Mouse (Mus musculus) embryonic facial prominence, embryonic 15.5 days (tissue): ENCODE measurements around the gene Tnr. TPM values are rescaled to one million over a fixed set of nuclear protein-coding genes. Genes with fewer than 3 reads are reported as not detected.

ENCODE experiments used
- ATAC-seq: fragments of 200-750 bp; cut with Nextera tagmentation; 2 replicates; pipeline ENCODE4 v1.8.0; 2017; ENCODE audit warnings: low read depth, moderate TSS enrichment; ENCODE audit not compliant: insufficient number of reproducible peaks, low FRiP score, low TSS enrichment
- H3K27ac ChIP-seq: fragments of 300-500 bp; sonication (generic); replicated peaks from 2 replicates; pipeline ENCODE4 v1.5.1; 2015; ENCODE audit warnings: mild to moderate bottlenecking, inconsistent platforms
- H3K27me3 ChIP-seq: fragments of 300-500 bp; sonication (generic); 2 replicates; pipeline ENCODE4 v1.6.1; 2015; ENCODE audit warnings: inconsistent platforms
- H3K36me3 ChIP-seq: fragments of 300-500 bp; sonication (generic); 2 replicates; pipeline ENCODE4 v1.6.1; 2015; ENCODE audit warnings: mild to moderate bottlenecking, inconsistent platforms
- H3K4me1 ChIP-seq: fragments of 300-500 bp; sonication (generic); 2 replicates; pipeline ENCODE4 v1.6.1; 2015; ENCODE audit warnings: inconsistent platforms
- H3K4me2 ChIP-seq: fragments of 300-500 bp; sonication (generic); replicated peaks from 2 replicates; pipeline ENCODE4 v1.6.1; 2015; ENCODE audit warnings: mild to moderate bottlenecking, inconsistent platforms
- H3K4me3 ChIP-seq: fragments of 300-500 bp; sonication (generic); replicated peaks from 2 replicates; pipeline ENCODE4 v1.5.1; 2015; ENCODE audit warnings: mild to moderate bottlenecking, inconsistent platforms
- H3K9ac ChIP-seq: fragments of 300-500 bp; sonication (generic); 2 replicates; pipeline ENCODE4 v1.6.1; 2015; ENCODE audit warnings: inconsistent platforms
- H3K9me3 ChIP-seq: fragments of 300-500 bp; sonication (generic); replicated peaks from 2 replicates; pipeline ENCODE4 v1.6.1; 2016; ENCODE audit warnings: inconsistent platforms
- whole genome bisulfite sequencing: fragments of 180-500 bp; shearing (Covaris S2); methylation state at CpG from one replicate; pipeline ENCODE4 v1.1.7; 2015; 5-methylcytosine and 5-hydroxymethylcytosine counted together
- polyA plus RNA-seq: library from polyadenylated mRNA; unstranded; fragments of >200 nt; fragmentation: Nextera tagmentation; extraction: Ambion mirVana; gene quantifications from 2 replicates; pipeline ENCODE4 v1.2.1, GENCODE M21; 2015

The Tnr gene
- polyA plus RNA-seq, 1 experiment from 2014 or later, result 0.23 TPM

DNA sequence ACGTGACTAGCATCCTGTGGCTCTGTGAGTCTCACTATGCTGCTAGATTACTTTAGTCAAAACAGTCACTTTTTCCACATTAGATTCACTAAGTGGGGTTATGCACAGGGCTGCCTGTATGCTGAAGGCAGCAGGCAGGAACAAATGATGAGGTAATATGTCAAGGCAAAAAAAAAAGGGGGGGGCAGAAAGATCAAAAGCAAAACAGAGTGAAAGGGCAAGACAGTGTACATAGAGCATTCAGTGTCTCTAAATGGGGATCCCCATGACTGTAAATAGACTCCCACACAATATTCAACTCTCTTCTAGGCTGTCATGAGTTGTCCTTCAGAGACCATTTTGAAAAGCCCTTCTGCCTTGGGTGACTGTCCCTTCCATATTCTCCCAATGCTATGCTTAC lies 150.7 kb downstream of the Tnr start:
- no peak for ATAC-seq
- H3K4me2 ChIP-seq, result no peak overlapping the region
- H3K27ac ChIP-seq, result no peak overlapping the region
- H3K4me1 ChIP-seq, result peaks cover 10% of the 10 kb centered on the region
- 63% methylated on average over 1 of the region's 1 CpGs for WGBS
- H3K27me3 ChIP-seq, result no peaks in the 10 kb centered on the region
- no peaks in the 10 kb centered on the region for H3K9me3 ChIP-seq
- no peaks in the 10 kb centered on the region for H3K36me3 ChIP-seq
- no peak overlapping the region for H3K4me3 ChIP-seq
- H3K9ac ChIP-seq, result no peak overlapping the region

DNA sequence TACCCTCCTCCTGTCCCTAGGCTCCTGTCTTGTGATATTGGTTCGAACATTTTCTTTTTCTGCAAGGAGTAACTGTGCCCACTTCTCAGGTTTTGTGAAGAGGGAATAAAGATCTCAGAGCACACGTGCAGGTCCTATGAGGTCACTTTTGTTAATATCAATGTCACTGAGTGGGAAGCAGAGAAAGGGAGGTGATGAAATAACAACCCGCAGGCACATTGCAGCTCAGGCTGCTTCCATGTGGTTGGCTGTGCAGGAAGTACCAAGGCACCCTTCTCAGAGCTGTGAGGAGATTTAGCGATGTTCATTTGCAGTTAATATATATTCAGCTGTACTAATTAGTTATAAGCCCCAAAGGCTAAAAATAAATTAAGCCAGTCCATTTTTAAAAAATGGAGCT lies 151.9 kb downstream of the Tnr start:
- no peak overlapping the region for H3K9ac ChIP-seq
- H3K27me3 ChIP-seq, result no peaks in the 10 kb centered on the region
- no peak for ATAC-seq
- H3K4me2 ChIP-seq, result no peak overlapping the region
- WGBS, result 55% methylated on average over 4 of the region's 4 CpGs
- H3K36me3 ChIP-seq, result no peaks in the 10 kb centered on the region
- no peaks in the 10 kb centered on the region for H3K9me3 ChIP-seq
- H3K27ac ChIP-seq, result no peak overlapping the region
- no peak overlapping the region for H3K4me3 ChIP-seq
- H3K4me1 ChIP-seq, result peaks cover 4% of the 10 kb centered on the region

GRCm38 (mm10) chr1:159678221-159678935 lies 154.8 kb downstream of the Tnr start:
- H3K27me3 ChIP-seq, result no peaks in the 10 kb centered on the region
- H3K36me3 ChIP-seq, result no peaks in the 10 kb centered on the region
- H3K27ac ChIP-seq, result no peak overlapping the region
- H3K9me3 ChIP-seq, result no peaks in the 10 kb centered on the region
- no peak overlapping the region for H3K4me2 ChIP-seq
- no peak overlapping the region for H3K9ac ChIP-seq
- no peaks in the 10 kb centered on the region for H3K4me1 ChIP-seq
- 45% methylated on average over 10 of the region's 10 CpGs for WGBS
- no peak for ATAC-seq
- H3K4me3 ChIP-seq, result no peak overlapping the region

DNA sequence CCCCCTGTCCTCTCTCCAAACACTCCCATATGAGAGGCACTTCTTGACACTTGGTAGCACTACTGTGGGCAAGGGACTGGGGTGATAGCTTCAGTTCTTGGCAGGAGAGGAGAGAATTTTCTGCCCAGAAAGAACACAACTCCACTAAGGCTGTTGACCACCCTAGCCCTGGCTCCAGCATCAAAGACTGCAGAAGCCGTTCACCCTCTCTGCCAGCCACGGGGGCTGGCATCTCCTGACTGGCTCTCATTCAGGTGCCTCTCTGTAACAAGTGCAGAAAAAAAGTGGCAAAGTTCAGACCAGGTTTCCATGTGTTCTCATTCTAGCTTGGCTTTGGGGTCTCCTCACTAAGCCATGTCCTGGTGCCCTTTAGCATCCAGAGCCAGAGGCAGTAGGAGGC lies 157.7 kb downstream of the Tnr start:
- H3K4me1 ChIP-seq, result peaks cover 2% of the 10 kb centered on the region
- no peaks in the 10 kb centered on the region for H3K9me3 ChIP-seq
- no peak overlapping the region for H3K27ac ChIP-seq
- H3K27me3 ChIP-seq, result no peaks in the 10 kb centered on the region
- H3K36me3 ChIP-seq, result no peaks in the 10 kb centered on the region
- no peak overlapping the region for H3K4me3 ChIP-seq
- no peak for ATAC-seq
- H3K4me2 ChIP-seq, result no peak overlapping the region
- WGBS, result 83% methylated on average over 2 of the region's 2 CpGs
- H3K9ac ChIP-seq, result no peak overlapping the region

DNA sequence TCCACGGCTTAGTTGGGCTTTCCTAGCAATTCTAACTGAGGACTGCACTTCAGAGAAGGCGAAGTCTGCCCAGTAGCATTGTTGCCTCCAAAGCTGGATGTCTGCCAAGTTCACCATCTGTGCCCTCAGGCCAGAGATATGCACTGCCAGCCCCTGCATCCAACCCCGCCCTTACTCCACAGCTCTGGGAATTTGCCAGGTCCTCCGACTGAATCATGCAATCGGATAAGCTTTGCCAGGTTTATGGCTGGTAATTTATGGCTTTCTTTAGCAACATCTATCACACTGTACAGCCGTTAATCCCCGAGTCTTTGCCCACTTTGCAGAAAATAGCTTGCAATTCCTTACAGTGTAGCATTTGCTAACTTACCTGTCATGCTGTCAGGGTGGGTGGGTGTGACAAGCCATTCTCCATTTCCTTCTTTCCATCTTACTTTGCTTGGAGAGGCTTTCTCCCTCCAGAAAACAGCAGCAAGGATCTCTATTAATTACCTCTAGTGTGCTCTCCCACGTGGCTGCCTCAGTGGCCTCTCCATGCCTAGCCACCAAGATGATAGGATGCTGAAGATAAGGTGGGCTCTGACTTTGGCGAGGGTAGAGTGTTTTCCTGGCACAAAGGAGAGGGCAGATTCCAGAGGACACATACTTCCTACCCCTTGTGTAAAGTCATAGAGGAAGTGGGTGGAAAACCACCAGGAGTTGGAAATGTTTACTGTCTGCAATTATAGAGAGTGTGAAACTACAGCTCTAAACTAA lies 163.1 kb downstream of the Tnr start:
- Histone ChIP-seq H3K9ac (no peak overlapping the region), H3K4me3 (no peak overlapping the region), H3K27ac (no peak overlapping the region), H3K4me2 (no peak overlapping the region), H3K27me3 (no peaks in the 10 kb centered on the region), H3K9me3 (no peaks in the 10 kb centered on the region), H3K4me1 (peaks cover 10% of the 10 kb centered on the region), H3K36me3 (no peaks in the 10 kb centered on the region)
- 29% methylated on average over 9 of the region's 9 CpGs for WGBS
- ATAC-seq, result peak; percentile 68

GRCm38 (mm10) chr1:159696717-159697116 lies 173.1 kb downstream of the Tnr start:
- H3K4me3 ChIP-seq, result no peak overlapping the region
- H3K27ac ChIP-seq, result no peak overlapping the region
- H3K9ac ChIP-seq, result no peak overlapping the region
- no peaks in the 10 kb centered on the region for H3K27me3 ChIP-seq
- no peak overlapping the region for H3K4me2 ChIP-seq
- ATAC-seq, result no peak
- H3K36me3 ChIP-seq, result no peaks in the 10 kb centered on the region
- WGBS, result 58% methylated on average over 4 of the region's 4 CpGs
- no peaks in the 10 kb centered on the region for H3K4me1 ChIP-seq
- no peaks in the 10 kb centered on the region for H3K9me3 ChIP-seq

- H3K9me3 ChIP-seq, result no peaks in the 10 kb centered on the region
- no peaks in the 10 kb centered on the region for H3K4me1 ChIP-seq
- H3K4me2 ChIP-seq, result no peak overlapping the region
- 87% methylated on average over 6 of the region's 9 CpGs for WGBS
- no peak overlapping the region for H3K27ac ChIP-seq
- no peak overlapping the region for H3K9ac ChIP-seq
- H3K4me3 ChIP-seq, result no peak overlapping the region
- H3K36me3 ChIP-seq, result no peaks in the 10 kb centered on the region
- ATAC-seq, result no peak
- H3K27me3 ChIP-seq, result no peaks in the 10 kb centered on the region
Observed at GRCm38 (mm10) chr1:159702038-159702437, 178.5 kb downstream of the Tnr start.

DNA sequence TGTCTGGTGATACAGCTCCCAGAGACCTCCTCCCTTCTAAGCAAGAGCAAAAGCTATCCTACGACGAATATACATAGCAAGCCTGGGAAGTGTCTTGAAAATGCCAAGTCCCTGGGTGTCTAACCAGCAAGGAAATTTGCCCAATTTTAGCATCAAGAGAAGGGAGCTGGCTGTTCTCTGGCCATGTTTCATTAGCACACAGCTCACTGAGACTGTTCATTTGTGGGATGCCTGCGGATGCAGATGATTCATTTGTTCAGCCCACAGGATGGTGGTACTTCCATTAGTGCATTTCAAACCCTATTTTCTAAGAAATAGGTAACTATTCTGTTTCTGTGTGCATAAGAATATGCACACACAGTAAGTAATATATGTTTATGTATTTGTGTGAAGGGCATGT lies 181.4 kb downstream of the Tnr start:
- no peak overlapping the region for H3K27ac ChIP-seq

GRCm38 (mm10) chr1:159716301-159716700 lies 192.7 kb downstream of the Tnr start:
- no peak overlapping the region for H3K4me2 ChIP-seq
- no peaks in the 10 kb centered on the region for H3K36me3 ChIP-seq
- no peaks in the 10 kb centered on the region for H3K4me1 ChIP-seq
- no peak overlapping the region for H3K4me3 ChIP-seq
- H3K27ac ChIP-seq, result no peak overlapping the region
- H3K9ac ChIP-seq, result no peak overlapping the region
- 92% methylated on average over 1 of the region's 1 CpGs for WGBS
- no peak for ATAC-seq
- no peaks in the 10 kb centered on the region for H3K9me3 ChIP-seq
- H3K27me3 ChIP-seq, result no peaks in the 10 kb centered on the region

More for the DNA sequence above, 181.4 kb downstream of the Tnr start:
- no peak overlapping the region for H3K4me2 ChIP-seq
- no peaks in the 10 kb centered on the region for H3K4me1 ChIP-seq
- no peak overlapping the region for H3K9ac ChIP-seq
- H3K9me3 ChIP-seq, result no peaks in the 10 kb centered on the region
- H3K4me3 ChIP-seq, result no peak overlapping the region
- no peak for ATAC-seq
- no peaks in the 10 kb centered on the region for H3K36me3 ChIP-seq
- H3K27me3 ChIP-seq, result no peaks in the 10 kb centered on the region
- WGBS, result 86% methylated on average over 3 of the region's 3 CpGs

GRCm38 (mm10) chr1:159717016-159717415 lies 193.4 kb downstream of the Tnr start:
- Histone ChIP-seq H3K27me3 (no peaks in the 10 kb centered on the region), H3K27ac (no peak overlapping the region), H3K36me3 (no peaks in the 10 kb centered on the region), H3K4me2 (no peak overlapping the region), H3K4me1 (no peaks in the 10 kb centered on the region), H3K9me3 (no peaks in the 10 kb centered on the region), H3K4me3 (no peak overlapping the region), H3K9ac (no peak overlapping the region)
- no peak for ATAC-seq
- WGBS, result 58% methylated on average over 9 of the region's 9 CpGs

- H3K4me1 ChIP-seq, result no peaks in the 10 kb centered on the region
- ATAC-seq, result no peak
- H3K9ac ChIP-seq, result no peak overlapping the region
- 90% methylated on average over 5 of the region's 5 CpGs for WGBS
- H3K4me2 ChIP-seq, result no peak overlapping the region
- H3K27me3 ChIP-seq, result no peaks in the 10 kb centered on the region
- no peak overlapping the region for H3K4me3 ChIP-seq
- H3K36me3 ChIP-seq, result no peaks in the 10 kb centered on the region
- no peaks in the 10 kb centered on the region for H3K9me3 ChIP-seq
- no peak overlapping the region for H3K27ac ChIP-seq
Observed at GRCm38 (mm10) chr1:159723733-159724132, 200.2 kb downstream of the Tnr start.

GRCm38 (mm10) chr1:159729270-159729669 lies 205.7 kb downstream of the Tnr start:
- Histone ChIP-seq H3K4me2 (no peak overlapping the region), H3K27ac (no peak overlapping the region), H3K9me3 (no peaks in the 10 kb centered on the region), H3K27me3 (no peaks in the 10 kb centered on the region), H3K36me3 (no peaks in the 10 kb centered on the region), H3K4me3 (no peak overlapping the region), H3K9ac (no peak overlapping the region), H3K4me1 (no peaks in the 10 kb centered on the region)
- 91% methylated on average over 6 of the region's 6 CpGs for WGBS
- ATAC-seq, result no peak
